Mouse (Mus musculus) CH12.LX (cell line): Measurements from ENCODE around the gene Btbd9. TPM values are rescaled to one million over a fixed set of nuclear protein-coding genes. Genes with fewer than 3 reads are reported as not detected.

Experiments used
- DNase-seq: peaks from one replicate; pipeline ENCODE4 v3.0.0-alpha.2; 2013; ENCODE audit errors: extremely low read depth
- H3K27ac ChIP-seq: 2 replicates; pipeline ENCODE4 v1.5.1; 2012; ENCODE audit warnings: low read depth, mild to moderate bottlenecking, control low read depth, moderate library complexity; ENCODE audit not compliant: insufficient read depth
- H3K27me3 ChIP-seq: replicated peaks from 2 replicates; pipeline ENCODE3; 2012; ENCODE audit warnings: inconsistent platforms
- H3K36me3 ChIP-seq, 2 experiments: replicated peaks in 1 of 2; 2 replicates each; pipeline versions ENCODE3 to v1.6.1; 2012; ENCODE audit warnings: inconsistent platforms in 1 of 2, low read length in 1 of 2, mild to moderate bottlenecking in 1 of 2, mixed read lengths in 1 of 2, moderate library complexity in 1 of 2; ENCODE audit not compliant: control insufficient read depth in 1 of 2, insufficient read depth in 1 of 2
- H3K4me1 ChIP-seq, 2 experiments: 2 replicates each; pipeline ENCODE4 v1.6.1; 2012; ENCODE audit warnings: inconsistent platforms in 1 of 2, moderate library complexity in 1 of 2; ENCODE audit not compliant: insufficient read depth in 2 of 2, control insufficient read depth in 1 of 2
- H3K4me2 ChIP-seq: 2 replicates; pipeline ENCODE4 v1.6.1; 2012; ENCODE audit warnings: low read depth, mild to moderate bottlenecking, control low read depth; ENCODE audit not compliant: poor library complexity, insufficient read depth, severe bottlenecking
- H3K4me3 ChIP-seq, 3 experiments: fragments of 150-350 bp in 1 of 3; sonication (generic) in 1 of 3; replicated peaks in 1 of 3; 2 replicates each; pipeline versions ENCODE3 to v1.5.1; 2011 to 2012; ENCODE audit warnings: low read depth in 2 of 3, low read length in 2 of 3, mild to moderate bottlenecking in 2 of 3, moderate library complexity in 2 of 3, control low read depth in 1 of 3, improper control_type of control experiment in 1 of 3, inconsistent platforms in 1 of 3, mixed read lengths in 1 of 3; ENCODE audit not compliant: poor library complexity in 1 of 3
- H3K79me2 ChIP-seq: replicated peaks from 2 replicates; pipeline ENCODE4 v1.6.1; 2012; ENCODE audit warnings: mild to moderate bottlenecking, moderate library complexity; ENCODE audit not compliant: control insufficient read depth, poor library complexity, insufficient read depth, severe bottlenecking; ENCODE audit errors: extremely low read depth
- H3K9ac ChIP-seq: 2 replicates; pipeline ENCODE4 v1.6.1; 2012; ENCODE audit warnings: low read depth, mild to moderate bottlenecking, control low read depth, moderate library complexity; ENCODE audit not compliant: insufficient read depth
- H3K9me3 ChIP-seq: replicated peaks from 2 replicates; pipeline ENCODE3; 2012; ENCODE audit warnings: low read length, inconsistent platforms, mixed read lengths
- CHD1 ChIP-seq: IDR thresholded peaks from 2 replicates; pipeline ENCODE4 v1.6.1; 2012; ENCODE audit warnings: low read depth, low read length, improper control_type of control experiment, inconsistent platforms
- JUN ChIP-seq: IDR thresholded peaks from 2 replicates; pipeline ENCODE4 v1.6.1; 2011; ENCODE audit warnings: low read depth, mild to moderate bottlenecking, low read length, improper control_type of control experiment, moderate library complexity; ENCODE audit not compliant: insufficient read depth
- KAT2A ChIP-seq: IDR thresholded peaks from 2 replicates; pipeline ENCODE4 v1.6.1; 2012; ENCODE audit warnings: low read length, improper control_type of control experiment, inconsistent platforms; ENCODE audit not compliant: insufficient replicate concordance
- MEF2A ChIP-seq: IDR thresholded peaks from 2 replicates; pipeline ENCODE4 v1.6.1; 2014; ENCODE audit warnings: low read depth, mild to moderate bottlenecking, inconsistent platforms, low read length, improper control_type of control experiment, borderline replicate concordance
- NRF1 ChIP-seq: IDR thresholded peaks from 2 replicates; pipeline ENCODE4 v1.6.1; 2014; ENCODE audit warnings: low read depth, mild to moderate bottlenecking, inconsistent platforms, low read length, improper control_type of control experiment, moderate library complexity
- PAX5 ChIP-seq: IDR thresholded peaks from 2 replicates; pipeline ENCODE4 v1.6.1; 2012; ENCODE audit warnings: low read length, inconsistent platforms, mixed read lengths
- POLR2A ChIP-seq: IDR thresholded peaks from 2 replicates; pipeline ENCODE4 v1.6.1; 2011; ENCODE audit warnings: low read depth, mild to moderate bottlenecking, improper control_type of control experiment, low read length
- TBP ChIP-seq: conservative IDR thresholded peaks from 2 replicates; pipeline ENCODE4 v1.6.1; 2011; ENCODE audit warnings: low read depth, low read length, improper control_type of control experiment
- UBTF ChIP-seq: IDR thresholded peaks from 2 replicates; pipeline ENCODE4 v1.6.1; 2012; ENCODE audit warnings: low read depth, mild to moderate bottlenecking, inconsistent platforms, low read length, improper control_type of control experiment, moderate library complexity
- USF1 ChIP-seq: IDR thresholded peaks from 2 replicates; pipeline ENCODE4 v1.6.1; 2014; ENCODE audit warnings: low read depth, mild to moderate bottlenecking, inconsistent platforms, low read length, improper control_type of control experiment
- ZC3H11A ChIP-seq: IDR thresholded peaks from 2 replicates; pipeline ENCODE4 v1.6.1; 2012; ENCODE audit warnings: low read depth, mild to moderate bottlenecking, inconsistent platforms, low read length, improper control_type of control experiment
- dilution Hi-C: fragments of 300-500 bp; cut with MboI; formaldehyde crosslinking; loops from 2 replicates; pipeline ENCODE4 v1.14.3; 2020; ENCODE audit warnings: low sequenced_read_pairs; ENCODE audit not compliant: extremely low pct_unique_long_range_greater_than_20kb, extremely low pct_ligation_motif_present
- in situ Hi-C: fragments of 300-500 bp; cut with MboI; formaldehyde crosslinking; loops from 3 replicates; pipeline ENCODE4 v1.14.3; 2019; ENCODE audit warnings: low sequenced_read_pairs, low pct_ligation_motif_present, low pct_unique_long_range_greater_than_20kb, mixed read lengths
- polyA plus RNA-seq: library from polyadenylated mRNA; unstranded; fragments of >175 nt; gene quantifications from 2 replicates; pipeline ENCODE4 v1.2.1, GENCODE M21; 2012; ENCODE audit warnings: low read depth; ENCODE audit not compliant: insufficient read length
- total RNA-seq, 2 experiments: library from RNA; depleted of rRNA; stranded (reverse); fragments of 300-350 nt in 1 of 2; fragments of >200 nt in 1 of 2; gene quantifications; 2 replicates each; pipeline ENCODE4 v1.2.3; 2012 to 2014

Gene Btbd9
- total and polyA plus RNA-seq, 3 experiments, result 19.3 to 25.4 (median 20.0) TPM

DNA sequence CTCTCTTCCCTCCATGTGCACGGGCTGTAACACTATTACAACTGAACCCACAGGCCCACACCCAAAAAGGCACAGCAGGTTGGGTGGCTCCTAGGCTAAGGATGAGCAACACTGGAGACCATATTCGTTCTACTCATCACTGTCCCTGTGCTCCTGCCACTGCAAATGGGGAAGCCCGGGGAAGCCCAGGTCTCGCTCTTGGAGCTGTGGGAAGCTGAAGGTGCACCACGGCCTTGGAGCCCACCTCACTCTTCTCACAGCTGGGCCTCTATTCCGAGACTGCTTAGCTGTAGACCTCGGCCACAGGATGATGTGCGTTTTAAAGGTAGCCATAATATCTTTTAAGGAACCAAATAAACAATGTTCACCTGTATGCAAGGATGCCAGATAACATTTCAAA, 60.9 kb downstream of the Btbd9 start:
- Histone ChIP-seq H3K4me3 (no peak overlapping the region), H3K27me3 (no peaks in the 10 kb centered on the region), H3K4me1 (peaks cover 0 to 13% of the 10 kb centered on the region in 2 experiments; a peak in 2 of 4 replicates), H3K9me3 (no peaks in the 10 kb centered on the region), H3K36me3 (peaks cover 8 to 49% of the 10 kb centered on the region in 2 experiments), H3K27ac (no peak overlapping the region), H3K4me2 (no peak overlapping the region)
- dilution Hi-C loops, result no loop called here
- no peak for DNase-seq
- TF ChIP-seq ZC3H11A, result no peak
- TF ChIP-seq UBTF, result no peak
- TF ChIP-seq KAT2A, result no peak
- no peak for TF ChIP-seq MEF2A
- TF ChIP-seq JUN, result no peak
- TF ChIP-seq, all 38 proteins: peak for 0
- no peaks in the 10 kb centered on the region for H3K79me2 ChIP-seq
- in situ Hi-C loops, result no loop called here
- H3K9ac ChIP-seq, result no peak overlapping the region

- H3K9me3 ChIP-seq, result no peaks in the 10 kb centered on the region
- peaks cover 8 to 56% of the 10 kb centered on the region in 2 experiments for H3K36me3 ChIP-seq
- no peak overlapping the region for H3K9ac ChIP-seq
- in situ Hi-C loops (no loop called here), dilution Hi-C loops (no loop called here)
- H3K4me1 ChIP-seq, result peaks cover 0 to 15% of the 10 kb centered on the region in 2 experiments; a peak in 2 of 4 replicates
- no peaks in the 10 kb centered on the region for H3K79me2 ChIP-seq
- DNase-seq, result no peak
- TF ChIP-seq POLR2A, result no peak
- no peak for TF ChIP-seq PAX5
- TF ChIP-seq CHD1, result no peak
- no peak overlapping the region for H3K4me2 ChIP-seq
- no peak overlapping the region for H3K27ac ChIP-seq
- no peak overlapping the region for H3K4me3 ChIP-seq
- H3K27me3 ChIP-seq, result no peaks in the 10 kb centered on the region
Observed at GRCm38 (mm10) chr17:30513034-30513433, 63.3 kb downstream of the Btbd9 start.

GRCm38 (mm10) chr17:30512531-30512930, 63.8 kb downstream of the Btbd9 start:
- no peaks in the 10 kb centered on the region for H3K79me2 ChIP-seq
- no peak overlapping the region for H3K4me3 ChIP-seq
- dilution Hi-C loops, result no loop called here
- H3K27me3 ChIP-seq, result no peaks in the 10 kb centered on the region
- H3K27ac ChIP-seq, result no peak overlapping the region
- H3K4me2 ChIP-seq, result no peak overlapping the region
- no peak overlapping the region for H3K9ac ChIP-seq
- H3K4me1 ChIP-seq, result peaks cover 0 to 17% of the 10 kb centered on the region in 2 experiments; a peak in 2 of 4 replicates
- in situ Hi-C loops, result no loop called here
- no peak for DNase-seq
- no peaks in the 10 kb centered on the region for H3K9me3 ChIP-seq
- TF ChIP-seq CHD1 (no peak), MEF2A (no peak), NRF1 (no peak), USF1 (no peak), TBP (no peak), UBTF (no peak), KAT2A (no peak)
- peaks cover 8 to 54% of the 10 kb centered on the region in 2 experiments for H3K36me3 ChIP-seq
